Mouse (Mus musculus): ENCODE measurements around the gene E030018B13Rik.

- no peak for TF ChIP-seq CTCF (IDR thresholded peaks at IDR 0.05; ENCODE audit: low read depth, low read length)
- TF ChIP-seq POLR2A (IDR thresholded peaks at IDR 0.05; ENCODE audit: insufficient read depth, low read length) = no peak
- no peak for TF ChIP-seq EP300 (IDR thresholded peaks at IDR 0.05; ENCODE audit: insufficient read depth, low read depth, low read length)
These were observed 12.8 kb upstream of the E030018B13Rik start for GRCm38 (mm10) chr7:63903635-63904380.

All from ES-Bruce4 (cell line).